Mouse (Mus musculus): ENCODE data around the gene Cdkl4.

The Cdkl4 gene

GRCm38 (mm10) chr17:80510459-80510855 lies 67.2 kb downstream of the Cdkl4 start:
- DNase-seq = no peak

GRCm38 (mm10) chr17:80509494-80510458 lies 67.8 kb downstream of the Cdkl4 start:
- no peak for DNase-seq

GRCm38 (mm10) chr17:80505766-80506165 lies 71.8 kb downstream of the Cdkl4 start:
- DNase-seq = no peak

GRCm38 (mm10) chr17:80505342-80505741 lies 72.3 kb downstream of the Cdkl4 start:
- no peak for DNase-seq

- no peak for DNase-seq
Observed at GRCm38 (mm10) chr17:80501805-80502172, 75.8 kb downstream of the Cdkl4 start.

- DNase-seq = no peak
Observed at GRCm38 (mm10) chr17:80501037-80501804, 76.4 kb downstream of the Cdkl4 start.

GRCm38 (mm10) chr17:80500025-80500424 lies 77.6 kb downstream of the Cdkl4 start:
- no peak for DNase-seq

- DNase-seq = no peak
Observed at GRCm38 (mm10) chr17:80498600-80499268, 78.9 kb downstream of the Cdkl4 start.

- DNase-seq = no peak
Observed at GRCm38 (mm10) chr17:80497183-80497601, 80.4 kb downstream of the Cdkl4 start.

GRCm38 (mm10) chr17:80496607-80497170 lies 80.9 kb downstream of the Cdkl4 start:
- DNase-seq = no peak

- no peak for DNase-seq
Observed at GRCm38 (mm10) chr17:80496185-80496584, 81.4 kb downstream of the Cdkl4 start.

- DNase-seq = no peak
Observed at GRCm38 (mm10) chr17:80493891-80494290, 83.7 kb downstream of the Cdkl4 start.

- no peak for DNase-seq
Observed at GRCm38 (mm10) chr17:80492811-80493210, 84.8 kb downstream of the Cdkl4 start.

- no peak for DNase-seq
Observed at GRCm38 (mm10) chr17:80492274-80492673, 85.3 kb downstream of the Cdkl4 start.

- DNase-seq = no peak
Observed at GRCm38 (mm10) chr17:80490166-80490565, 87.4 kb downstream of the Cdkl4 start.

GRCm38 (mm10) chr17:80488918-80489317 lies 88.7 kb downstream of the Cdkl4 start:
- DNase-seq = no peak

GRCm38 (mm10) chr17:80485160-80485559 lies 92.5 kb downstream of the Cdkl4 start:
- no peak for DNase-seq

- DNase-seq = no peak
Observed at GRCm38 (mm10) chr17:80480855-80481224, 96.8 kb downstream of the Cdkl4 start.

- peak; percentile 96 for DNase-seq
Observed at GRCm38 (mm10) chr17:80480031-80480854, 97.4 kb downstream of the Cdkl4 start, which contains the start of gene Sos1. TSS of gene Sos1 (minus strand) at chr17:80480453.

GRCm38 (mm10) chr17:80479295-80480030 lies 98.2 kb downstream of the Cdkl4 start:
- peak; percentile 65 for DNase-seq

GRCm38 (mm10) chr17:80477679-80478078 lies 99.9 kb downstream of the Cdkl4 start:
- DNase-seq = no peak

Data from right cerebral cortex, adult 18-20 months (tissue).